Mouse (Mus musculus) heart, embryonic 12.5 days (tissue): ENCODE measurements around the gene Ttc24. TPM values are rescaled to one million over a fixed set of nuclear protein-coding genes. Genes with fewer than 3 reads are reported as not detected.
A peak's percentile ranks its signal among the peaks of the same experiment; 100 is the strongest.

Source experiments
- ATAC-seq: fragments of 200-750 bp; cut with Nextera tagmentation; 2 replicates; pipeline ENCODE4 v1.8.0; 2017; ENCODE audit warnings: moderate TSS enrichment, moderate library complexity; ENCODE audit not compliant: insufficient number of reproducible peaks, low FRiP score
- H3K27ac ChIP-seq: fragments of 300-500 bp; sonication (generic); 2 replicates; pipeline ENCODE4 v1.5.1; 2016; ENCODE audit warnings: mild to moderate bottlenecking, moderate library complexity; ENCODE audit not compliant: poor library complexity, severe bottlenecking
- H3K27me3 ChIP-seq: fragments of 300-500 bp; sonication (generic); replicated peaks from 2 replicates; pipeline ENCODE4 v1.6.1; 2016; ENCODE audit warnings: mild to moderate bottlenecking, moderate library complexity
- H3K36me3 ChIP-seq: fragments of 300-500 bp; sonication (generic); 2 replicates; pipeline ENCODE4 v1.6.1; 2016; ENCODE audit warnings: mild to moderate bottlenecking, moderate library complexity
- H3K4me1 ChIP-seq: fragments of 300-500 bp; sonication (generic); replicated peaks from 2 replicates; pipeline ENCODE4 v1.6.1; 2016; ENCODE audit warnings: mild to moderate bottlenecking
- H3K4me2 ChIP-seq: fragments of 300-500 bp; sonication (generic); 2 replicates; pipeline ENCODE4 v1.6.1; 2016; ENCODE audit warnings: mild to moderate bottlenecking, moderate library complexity
- H3K4me3 ChIP-seq: fragments of 300-500 bp; sonication (generic); 2 replicates; pipeline ENCODE4 v1.5.1; 2016; ENCODE audit warnings: mild to moderate bottlenecking
- H3K9ac ChIP-seq: fragments of 300-500 bp; sonication (generic); 2 replicates; pipeline ENCODE4 v1.6.1; 2016; ENCODE audit warnings: mild to moderate bottlenecking, moderate library complexity
- H3K9me3 ChIP-seq: fragments of 300-500 bp; sonication (generic); replicated peaks from 2 replicates; pipeline ENCODE4 v1.6.1; 2016; ENCODE audit warnings: mild to moderate bottlenecking, moderate library complexity
- WGBS: fragments of 180-500 bp; shearing (Covaris S2); methylation state at CpG from one replicate; pipeline ENCODE4 v1.1.7; 2016; 5-methylcytosine and 5-hydroxymethylcytosine counted together
- polyA plus RNA-seq: library from polyadenylated mRNA; unstranded; fragments of >200 nt; fragmentation: Nextera tagmentation; extraction: Ambion mirVana; gene quantifications from 2 replicates; pipeline ENCODE4 v1.2.1, GENCODE M21; 2016

The Ttc24 gene
- polyA plus RNA-seq, 1 experiment from 2014 or later = not detected

DNA sequence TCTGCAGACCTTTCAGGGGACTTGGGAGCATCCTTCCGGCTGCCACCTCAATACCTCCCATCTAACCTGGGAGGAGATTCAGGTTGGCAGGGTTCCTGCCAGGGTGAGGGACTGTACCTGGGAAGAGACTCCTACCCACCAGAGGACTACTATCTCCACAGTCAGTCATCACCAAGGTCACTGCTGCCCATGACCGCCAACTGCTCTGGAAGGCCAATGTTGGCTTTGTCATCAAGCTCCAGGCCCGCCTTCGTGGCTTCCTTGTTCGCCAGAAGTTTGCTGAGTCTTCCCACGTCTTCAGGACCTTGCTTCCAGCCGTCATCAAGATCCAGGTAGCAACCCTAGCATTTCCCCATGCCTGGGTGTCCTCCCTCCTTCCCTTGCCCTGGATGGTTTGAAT lies 23.6 kb upstream of the Ttc24 start:
- Histone ChIP-seq H3K27ac (no peak overlapping the region), H3K4me2 (no peak overlapping the region), H3K4me1 (no peaks in the 10 kb centered on the region), H3K9me3 (no peaks in the 10 kb centered on the region), H3K36me3 (peaks cover 94% of the 10 kb centered on the region), H3K9ac (no peak overlapping the region), H3K4me3 (no peak overlapping the region), H3K27me3 (no peaks in the 10 kb centered on the region)
- ATAC-seq = no peak
- WGBS = 87% methylated on average over 7 of the region's 7 CpGs

DNA sequence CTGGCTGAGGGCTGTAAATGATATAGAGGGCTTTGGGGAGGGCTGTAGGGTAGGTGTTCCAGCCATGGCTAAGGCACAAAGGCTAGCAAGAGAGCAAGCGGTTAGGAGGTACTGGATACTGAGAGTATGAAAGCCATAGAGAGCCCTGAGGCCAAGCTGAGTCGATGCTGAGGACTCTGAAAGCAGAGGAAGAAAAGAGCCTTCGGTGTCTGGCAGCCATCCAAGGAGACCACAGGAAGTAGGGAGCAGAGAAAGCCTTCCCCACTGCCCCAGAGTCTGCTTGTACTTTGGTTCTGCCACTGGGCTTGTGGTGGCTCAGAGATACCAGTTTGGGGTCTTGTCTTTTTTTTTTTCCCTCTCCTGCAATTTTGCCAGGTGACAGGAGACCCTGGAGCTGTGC lies 22.1 kb upstream of the Ttc24 start:
- H3K9me3 ChIP-seq = no peaks in the 10 kb centered on the region
- no peak overlapping the region for H3K4me3 ChIP-seq
- no peak overlapping the region for H3K27ac ChIP-seq
- WGBS = 71% methylated on average over 3 of the region's 3 CpGs
- H3K36me3 ChIP-seq = peaks cover 88% of the 10 kb centered on the region
- H3K4me2 ChIP-seq = no peak overlapping the region
- no peaks in the 10 kb centered on the region for H3K4me1 ChIP-seq
- H3K9ac ChIP-seq = no peak overlapping the region
- H3K27me3 ChIP-seq = no peaks in the 10 kb centered on the region
- ATAC-seq = no peak

GRCm38 (mm10) chr3:88097666-88098065 lies 19.6 kb upstream of the Ttc24 start:
- no peaks in the 10 kb centered on the region for H3K9me3 ChIP-seq
- ATAC-seq = no peak
- peaks cover 86% of the 10 kb centered on the region for H3K36me3 ChIP-seq
- no peak overlapping the region for H3K4me2 ChIP-seq
- H3K4me3 ChIP-seq = no peak overlapping the region
- no peak overlapping the region for H3K27ac ChIP-seq
- no peaks in the 10 kb centered on the region for H3K27me3 ChIP-seq
- H3K4me1 ChIP-seq = no peaks in the 10 kb centered on the region
- WGBS = 63% methylated on average over 6 of the region's 6 CpGs
- H3K9ac ChIP-seq = no peak overlapping the region

- Histone ChIP-seq H3K9me3 (no peaks in the 10 kb centered on the region), H3K4me2 (no peak overlapping the region), H3K36me3 (peaks cover 90% of the 10 kb centered on the region), H3K9ac (no peak overlapping the region), H3K27ac (no peak overlapping the region), H3K4me1 (no peaks in the 10 kb centered on the region), H3K27me3 (no peaks in the 10 kb centered on the region), H3K4me3 (no peak overlapping the region)
- ATAC-seq = no peak
- 65% methylated on average over 5 of the region's 5 CpGs for WGBS
Observed at GRCm38 (mm10) chr3:88094126-88094525, 16.0 kb upstream of the Ttc24 start.

DNA sequence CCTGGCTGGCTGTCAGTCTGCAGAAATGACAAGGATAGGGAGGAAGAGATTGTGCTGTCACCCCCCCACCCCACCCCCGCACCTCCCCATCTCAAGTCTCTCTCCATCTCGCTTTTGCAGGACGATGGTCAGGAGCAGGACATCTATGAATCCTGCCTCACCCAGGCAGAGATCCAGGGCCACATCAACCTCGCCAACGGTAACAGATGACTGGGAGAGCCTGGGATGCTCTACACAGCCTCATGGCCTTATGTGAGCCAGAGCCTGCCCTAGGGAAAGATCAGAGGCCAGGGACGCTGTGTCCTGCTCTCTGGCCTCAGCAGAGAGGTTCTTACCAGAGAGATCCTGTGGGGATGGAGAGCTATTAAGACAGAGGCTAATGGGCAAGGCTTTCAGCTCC lies 12.5 kb upstream of the Ttc24 start:
- Histone ChIP-seq H3K27ac (no peak overlapping the region), H3K9ac (no peak overlapping the region), H3K4me2 (no peak overlapping the region), H3K4me3 (no peak overlapping the region), H3K4me1 (no peaks in the 10 kb centered on the region), H3K27me3 (no peaks in the 10 kb centered on the region), H3K9me3 (no peaks in the 10 kb centered on the region), H3K36me3 (peaks cover 96% of the 10 kb centered on the region)
- 90% methylated on average over 6 of the region's 6 CpGs for WGBS
- no peak for ATAC-seq

DNA sequence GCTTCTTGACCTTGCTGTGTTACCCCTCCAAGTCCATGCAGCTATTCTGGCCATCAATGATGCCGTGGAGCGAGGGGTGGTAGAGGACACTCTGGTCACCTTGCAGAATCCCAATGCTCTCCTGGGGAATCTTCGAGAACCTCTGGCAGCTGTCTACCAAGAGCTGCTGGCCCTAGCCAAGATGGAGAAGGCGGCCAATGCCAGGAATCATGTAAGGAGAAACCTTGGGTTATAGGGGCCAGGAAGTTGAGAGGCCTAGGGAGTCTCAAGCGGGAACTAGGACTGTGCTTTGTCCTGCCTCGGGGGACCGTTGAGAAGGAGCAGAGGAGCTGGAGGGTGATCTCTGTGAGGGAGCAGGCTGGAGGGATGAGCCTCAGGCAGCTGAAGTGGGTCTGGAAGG lies 12.0 kb upstream of the Ttc24 start:
- Histone ChIP-seq H3K4me1 (no peaks in the 10 kb centered on the region), H3K4me2 (no peak overlapping the region), H3K36me3 (peaks cover 96% of the 10 kb centered on the region), H3K27ac (no peak overlapping the region), H3K27me3 (no peaks in the 10 kb centered on the region), H3K9ac (no peak overlapping the region), H3K4me3 (no peak overlapping the region), H3K9me3 (no peaks in the 10 kb centered on the region)
- 88% methylated on average over 7 of the region's 7 CpGs for WGBS
- ATAC-seq = no peak

DNA sequence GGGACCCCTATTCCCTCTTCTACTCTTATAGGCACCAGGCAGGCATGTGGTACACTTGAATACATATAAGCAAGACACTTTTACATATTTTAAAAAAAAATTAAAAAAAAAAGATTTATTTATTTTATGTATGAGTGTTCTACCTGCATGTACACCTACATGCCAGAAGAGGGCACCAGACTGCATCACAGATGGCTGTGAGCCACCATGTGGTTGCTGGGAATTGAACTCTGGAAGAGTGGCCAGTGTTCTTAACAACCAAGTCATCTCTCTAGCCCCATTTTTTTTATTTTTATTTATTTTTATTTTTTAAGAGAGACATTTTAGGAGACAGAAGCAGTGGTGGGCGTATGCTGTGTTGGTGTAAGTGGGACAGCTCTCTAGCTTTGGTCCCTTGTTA lies 9.6 kb upstream of the Ttc24 start:
- no peak overlapping the region for H3K4me2 ChIP-seq
- H3K27ac ChIP-seq = no peak overlapping the region
- no peak for ATAC-seq
- 70% methylated on average over 1 of the region's 1 CpGs for WGBS
- no peak overlapping the region for H3K4me3 ChIP-seq
- no peak overlapping the region for H3K9ac ChIP-seq
- peaks cover 9% of the 10 kb centered on the region for H3K4me1 ChIP-seq
- no peaks in the 10 kb centered on the region for H3K27me3 ChIP-seq
- H3K9me3 ChIP-seq = no peaks in the 10 kb centered on the region
- peaks cover 82% of the 10 kb centered on the region for H3K36me3 ChIP-seq

GRCm38 (mm10) chr3:88085459-88085858 lies 7.4 kb upstream of the Ttc24 start:
- no peak for ATAC-seq
- 95% methylated on average over 9 of the region's 9 CpGs for WGBS
- Histone ChIP-seq H3K4me3 (no peak overlapping the region), H3K36me3 (peaks cover 59% of the 10 kb centered on the region), H3K9ac (no peak overlapping the region), H3K9me3 (no peaks in the 10 kb centered on the region), H3K4me1 (peaks cover 21% of the 10 kb centered on the region), H3K4me2 (no peak overlapping the region), H3K27ac (no peak overlapping the region), H3K27me3 (no peaks in the 10 kb centered on the region)

- no peaks in the 10 kb centered on the region for H3K27me3 ChIP-seq
- no peak for ATAC-seq
- H3K27ac ChIP-seq = no peak overlapping the region
- no peak overlapping the region for H3K4me2 ChIP-seq
- WGBS = 88% methylated on average over 2 of the region's 2 CpGs
- H3K4me3 ChIP-seq = no peak overlapping the region
- no peaks in the 10 kb centered on the region for H3K9me3 ChIP-seq
- peaks cover 21% of the 10 kb centered on the region for H3K4me1 ChIP-seq
- peaks cover 45% of the 10 kb centered on the region for H3K36me3 ChIP-seq
- H3K9ac ChIP-seq = no peak overlapping the region
Observed at GRCm38 (mm10) chr3:88084001-88084400, 5.9 kb upstream of the Ttc24 start.

- peaks cover 32% of the 10 kb centered on the region for H3K36me3 ChIP-seq
- WGBS = 10% methylated on average over 4 of the region's 4 CpGs
- H3K27me3 ChIP-seq = 0 out of 2 replicates have a peak, but pooled peaks cover 4% of the 10 kb centered on the region
- H3K9me3 ChIP-seq = no peaks in the 10 kb centered on the region
- H3K27ac ChIP-seq = 0 out of 2 replicates have a peak overlapping the region, but pooled peaks have one; percentile 6
- H3K4me2 ChIP-seq = peak overlapping the region; percentile 90
- H3K4me1 ChIP-seq = peaks cover 21% of the 10 kb centered on the region
- peak; percentile 66; the same call in 1 of the 2 replicates for ATAC-seq
- peak overlapping the region; percentile 87 for H3K4me3 ChIP-seq
- H3K9ac ChIP-seq = peak overlapping the region; percentile 78
Observed at GRCm38 (mm10) chr3:88082663-88083062, 4.6 kb upstream of the Ttc24 start.

DNA sequence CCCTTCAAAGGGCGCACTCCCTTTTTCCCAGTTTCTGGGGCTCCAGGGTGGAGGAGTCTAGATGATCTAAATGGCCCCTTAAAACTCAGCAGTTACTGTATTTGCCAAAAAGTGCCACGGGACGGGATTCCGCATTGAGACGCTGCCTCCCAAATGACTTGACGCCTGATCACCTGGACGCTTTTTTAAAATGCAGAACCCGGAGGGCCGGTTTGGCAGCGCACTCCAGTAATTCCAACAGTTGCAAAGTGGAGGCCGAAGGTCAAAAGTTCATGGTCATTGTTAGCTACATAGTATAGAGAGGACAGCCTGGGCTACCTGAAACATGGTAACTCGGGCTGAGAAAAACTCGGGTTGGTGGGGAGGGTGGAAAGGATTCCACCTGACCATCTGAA lies 4.1 kb upstream of the Ttc24 start:
- Histone ChIP-seq H3K4me3 (peak overlapping the region; percentile 87), H3K27ac (no peak overlapping the region), H3K4me2 (peak overlapping the region; percentile 90), H3K27me3 (0 out of 2 replicates have a peak, but pooled peaks cover 4% of the 10 kb centered on the region), H3K4me1 (peaks cover 21% of the 10 kb centered on the region), H3K9me3 (no peaks in the 10 kb centered on the region), H3K9ac (peak overlapping the region; percentile 78), H3K36me3 (peaks cover 28% of the 10 kb centered on the region)
- WGBS = 2% methylated on average over 13 of the region's 13 CpGs
- ATAC-seq = peak; percentile 30; the same call in 1 of the 2 replicates
